Mouse (Mus musculus) limb, embryonic 12.5 days (tissue): ENCODE data around the gene Glis1. TPM values are rescaled to one million over a fixed set of nuclear protein-coding genes. Genes with fewer than 3 reads are reported as not detected.

Experiments used
- ATAC-seq: fragments of 200-750 bp; cut with Nextera tagmentation; 2 replicates; pipeline ENCODE4 v1.8.0; 2017; ENCODE audit warnings: low read depth, moderate TSS enrichment; ENCODE audit not compliant: insufficient number of reproducible peaks, insufficient read depth, low FRiP score, low TSS enrichment
- H3K27ac ChIP-seq: fragments of 300-500 bp; sonication (generic); 2 replicates; pipeline ENCODE4 v1.5.1; 2016; ENCODE audit warnings: mild to moderate bottlenecking, moderate library complexity
- H3K27me3 ChIP-seq: fragments of 300-500 bp; sonication (generic); 2 replicates; pipeline ENCODE4 v1.6.1; 2016; ENCODE audit warnings: mild to moderate bottlenecking, moderate library complexity
- H3K36me3 ChIP-seq: fragments of 300-500 bp; sonication (generic); 2 replicates; pipeline ENCODE4 v1.6.1; 2016; ENCODE audit warnings: mild to moderate bottlenecking, moderate library complexity
- H3K4me1 ChIP-seq: fragments of 300-500 bp; sonication (generic); replicated peaks from 2 replicates; pipeline ENCODE4 v1.6.1; 2016
- H3K4me2 ChIP-seq: fragments of 300-500 bp; sonication (generic); 2 replicates; pipeline ENCODE4 v1.6.1; 2016; ENCODE audit warnings: mild to moderate bottlenecking, moderate library complexity
- H3K4me3 ChIP-seq: fragments of 300-500 bp; sonication (generic); replicated peaks from 2 replicates; pipeline ENCODE4 v1.5.1; 2016; ENCODE audit warnings: mild to moderate bottlenecking
- H3K9ac ChIP-seq: fragments of 300-500 bp; sonication (generic); replicated peaks from 2 replicates; pipeline ENCODE4 v1.6.1; 2016; ENCODE audit warnings: mild to moderate bottlenecking, moderate library complexity
- H3K9me3 ChIP-seq: fragments of 300-500 bp; sonication (generic); 2 replicates; pipeline ENCODE4 v1.6.1; 2016; ENCODE audit warnings: mild to moderate bottlenecking, moderate library complexity
- WGBS: fragments of 180-500 bp; shearing (Covaris S2); methylation state at CpG from one replicate; pipeline ENCODE4 v1.1.7; 2016; 5-methylcytosine and 5-hydroxymethylcytosine counted together
- polyA plus RNA-seq: library from polyadenylated mRNA; unstranded; fragments of >200 nt; fragmentation: Nextera tagmentation; extraction: Ambion mirVana; gene quantifications from 2 replicates; pipeline ENCODE4 v1.2.1, GENCODE M21; 2016

Gene Glis1
- polyA plus RNA-seq, 1 experiment from 2014 or later = 12.0 TPM

DNA sequence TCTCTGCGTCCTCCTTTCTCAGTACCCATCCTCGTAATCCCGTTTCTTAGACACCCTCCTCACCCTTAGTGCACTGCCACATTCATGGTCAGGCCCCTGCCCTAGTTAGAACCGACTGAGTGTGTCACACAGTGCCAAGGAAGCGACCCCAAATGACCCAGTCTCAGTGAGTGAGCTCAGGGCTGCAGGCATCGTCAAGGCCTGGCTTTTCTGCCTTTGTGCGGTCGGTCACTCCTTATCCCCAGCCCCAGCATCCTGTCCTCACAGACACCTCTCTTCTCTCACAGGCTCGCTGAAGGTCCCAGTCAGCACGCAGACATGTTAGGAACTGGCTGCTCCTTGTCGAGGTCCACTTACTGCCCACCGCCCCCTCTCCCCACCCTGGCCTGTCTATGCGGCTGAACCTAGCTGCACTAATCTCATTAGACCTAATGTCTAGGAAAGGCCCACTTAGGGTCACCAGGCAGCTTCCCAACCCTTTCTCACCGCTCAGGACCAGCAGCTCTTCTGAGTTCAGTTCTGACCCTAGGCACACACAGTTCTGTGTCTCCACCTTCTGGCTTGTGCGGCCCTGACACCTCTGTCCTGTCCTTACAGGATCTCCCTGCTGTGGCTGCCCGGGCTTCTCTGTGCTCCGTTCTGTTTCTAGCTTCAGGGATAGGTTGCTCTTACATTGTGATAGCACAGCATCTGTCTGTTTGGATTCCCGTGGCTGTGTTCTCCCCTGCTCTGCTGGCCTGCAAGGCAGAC is 18.1 kb downstream of the Glis1 start:
- H3K4me2 ChIP-seq = no peak overlapping the region
- no peaks in the 10 kb centered on the region for H3K9me3 ChIP-seq
- peaks cover 30% of the 10 kb centered on the region for H3K27me3 ChIP-seq
- peaks cover 50% of the 10 kb centered on the region for H3K4me1 ChIP-seq
- H3K36me3 ChIP-seq = no peaks in the 10 kb centered on the region
- no peak overlapping the region for H3K9ac ChIP-seq
- 67% methylated on average over 18 of the region's 18 CpGs for WGBS
- ATAC-seq = no peak
- no peak overlapping the region for H3K27ac ChIP-seq
- H3K4me3 ChIP-seq = no peak overlapping the region

GRCm38 (mm10) chr4:107453141-107453984 is 19.0 kb downstream of the Glis1 start:
- Histone ChIP-seq H3K4me1 (peaks cover 54% of the 10 kb centered on the region), H3K27ac (no peak overlapping the region)

DNA sequence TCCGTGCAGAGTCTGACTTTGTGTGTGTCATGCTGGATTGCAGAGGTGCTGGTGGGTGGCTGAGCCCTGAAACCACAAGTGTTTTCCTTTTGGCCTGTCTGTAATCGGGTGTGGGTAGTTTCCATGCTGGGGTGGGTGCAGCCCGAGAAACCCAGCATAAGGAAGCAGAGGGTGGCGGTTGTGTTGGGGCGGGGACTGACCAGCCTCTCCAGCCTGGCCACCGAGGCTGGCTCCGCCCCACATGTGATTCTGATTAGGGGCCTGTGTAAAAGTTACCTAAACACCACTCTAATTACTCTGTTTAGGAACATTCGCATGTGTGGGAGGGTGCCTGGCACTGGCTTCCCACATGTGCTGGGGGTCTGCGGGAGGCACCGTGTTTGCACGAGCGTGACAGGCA is 23.2 kb downstream of the Glis1 start:
- 0 out of 2 replicates have a peak overlapping the region, but pooled peaks have one; percentile 23 for H3K9ac ChIP-seq
- H3K4me3 ChIP-seq = peak overlapping the region; percentile 23
- ATAC-seq = peak; percentile 81
- no peaks in the 10 kb centered on the region for H3K9me3 ChIP-seq
- peaks cover 67% of the 10 kb centered on the region for H3K4me1 ChIP-seq
- WGBS = 11% methylated on average over 12 of the region's 12 CpGs
- peaks cover 16% of the 10 kb centered on the region; the same call in 1 of the 2 replicates for H3K27me3 ChIP-seq
- H3K27ac ChIP-seq = peak overlapping the region; percentile 78
- H3K4me2 ChIP-seq = peak overlapping the region; percentile 55
- H3K36me3 ChIP-seq = no peaks in the 10 kb centered on the region

More at GRCm38 (mm10) chr4:107453141-107453984, 19.0 kb downstream of the Glis1 start:
- no peak overlapping the region for H3K9ac ChIP-seq
- 0 out of 2 replicates have a peak, but pooled peaks have one; percentile 17 for ATAC-seq
- WGBS = 65% methylated on average over 16 of the region's 16 CpGs
- H3K9me3 ChIP-seq = no peaks in the 10 kb centered on the region
- peaks cover 25% of the 10 kb centered on the region for H3K27me3 ChIP-seq
- no peaks in the 10 kb centered on the region for H3K36me3 ChIP-seq
- H3K4me3 ChIP-seq = no peak overlapping the region
- no peak overlapping the region for H3K4me2 ChIP-seq

DNA sequence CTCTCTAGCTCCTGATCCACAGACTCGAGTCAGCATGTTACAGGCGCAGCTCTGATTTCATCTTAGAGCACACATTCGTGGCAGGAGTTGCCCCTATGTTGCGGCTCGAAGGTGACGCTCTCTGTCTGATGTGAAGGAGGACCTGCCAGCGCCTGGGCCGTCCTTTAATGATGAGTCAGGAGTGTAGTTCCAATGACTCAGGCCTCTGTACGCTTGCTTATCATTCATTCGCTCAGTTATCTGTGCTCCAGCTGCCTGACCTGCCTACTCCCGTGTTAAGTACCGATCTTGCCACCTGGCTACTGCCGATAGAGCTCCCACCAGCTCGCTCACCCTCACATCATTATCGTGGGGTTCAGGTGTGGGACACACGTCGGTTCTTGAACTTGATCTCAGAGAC is 24.5 kb downstream of the Glis1 start:
- Histone ChIP-seq H3K4me1 (peaks cover 62% of the 10 kb centered on the region), H3K4me3 (no peak overlapping the region), H3K9me3 (no peaks in the 10 kb centered on the region), H3K36me3 (no peaks in the 10 kb centered on the region), H3K9ac (no peak overlapping the region), H3K4me2 (no peak overlapping the region), H3K27me3 (peaks cover 17% of the 10 kb centered on the region), H3K27ac (peak overlapping the region; percentile 78; the same call in 1 of the 2 replicates)
- WGBS = 77% methylated on average over 17 of the region's 17 CpGs
- no peak for ATAC-seq

- no peak overlapping the region for H3K9ac ChIP-seq
- H3K9me3 ChIP-seq = no peaks in the 10 kb centered on the region
- H3K36me3 ChIP-seq = no peaks in the 10 kb centered on the region
- no peak overlapping the region for H3K4me2 ChIP-seq
- no peak overlapping the region for H3K4me3 ChIP-seq
- peaks cover 22% of the 10 kb centered on the region for H3K27me3 ChIP-seq
- no peak overlapping the region for H3K27ac ChIP-seq
- 79% methylated on average over 2 of the region's 2 CpGs for WGBS
- ATAC-seq = no peak
- peaks cover 67% of the 10 kb centered on the region for H3K4me1 ChIP-seq
Observed at GRCm38 (mm10) chr4:107459461-107459860, 25.1 kb downstream of the Glis1 start.

GRCm38 (mm10) chr4:107460468-107460867 is 26.1 kb downstream of the Glis1 start:
- Histone ChIP-seq H3K27me3 (peaks cover 32% of the 10 kb centered on the region), H3K4me1 (peaks cover 73% of the 10 kb centered on the region), H3K9ac (no peak overlapping the region), H3K9me3 (no peaks in the 10 kb centered on the region), H3K4me3 (no peak overlapping the region), H3K4me2 (no peak overlapping the region; the same call in 1 of the 2 replicates), H3K27ac (peak overlapping the region; percentile 41), H3K36me3 (no peaks in the 10 kb centered on the region)
- no peak for ATAC-seq
- 13% methylated on average over 11 of the region's 11 CpGs for WGBS

GRCm38 (mm10) chr4:107467831-107468230 is 33.4 kb downstream of the Glis1 start:
- Histone ChIP-seq H3K4me3 (no peak overlapping the region), H3K36me3 (no peaks in the 10 kb centered on the region), H3K27ac (no peak overlapping the region), H3K9me3 (no peaks in the 10 kb centered on the region), H3K9ac (no peak overlapping the region), H3K4me1 (peaks cover 62% of the 10 kb centered on the region), H3K27me3 (peaks cover 82% of the 10 kb centered on the region), H3K4me2 (no peak overlapping the region)
- no peak for ATAC-seq
- 73% methylated on average over 7 of the region's 7 CpGs for WGBS

- no peak overlapping the region for H3K9ac ChIP-seq
- no peaks in the 10 kb centered on the region for H3K9me3 ChIP-seq
- H3K27me3 ChIP-seq = peaks cover 84% of the 10 kb centered on the region
- ATAC-seq = no peak
- 42% methylated on average over 13 of the region's 13 CpGs for whole genome bisulfite sequencing
- no peak overlapping the region for H3K27ac ChIP-seq
- no peak overlapping the region for H3K4me2 ChIP-seq
- H3K4me1 ChIP-seq = peaks cover 62% of the 10 kb centered on the region
- H3K36me3 ChIP-seq = no peaks in the 10 kb centered on the region
- H3K4me3 ChIP-seq = no peak overlapping the region
Observed at GRCm38 (mm10) chr4:107468264-107468663, 33.9 kb downstream of the Glis1 start.

GRCm38 (mm10) chr4:107468768-107469167 is 34.4 kb downstream of the Glis1 start:
- WGBS = 69% methylated on average over 11 of the region's 11 CpGs
- no peak overlapping the region for H3K4me2 ChIP-seq
- H3K27me3 ChIP-seq = peaks cover 89% of the 10 kb centered on the region
- H3K9me3 ChIP-seq = no peaks in the 10 kb centered on the region
- H3K4me1 ChIP-seq = peaks cover 58% of the 10 kb centered on the region
- H3K36me3 ChIP-seq = no peaks in the 10 kb centered on the region
- ATAC-seq = no peak
- H3K4me3 ChIP-seq = no peak overlapping the region
- no peak overlapping the region for H3K27ac ChIP-seq
- no peak overlapping the region for H3K9ac ChIP-seq

DNA sequence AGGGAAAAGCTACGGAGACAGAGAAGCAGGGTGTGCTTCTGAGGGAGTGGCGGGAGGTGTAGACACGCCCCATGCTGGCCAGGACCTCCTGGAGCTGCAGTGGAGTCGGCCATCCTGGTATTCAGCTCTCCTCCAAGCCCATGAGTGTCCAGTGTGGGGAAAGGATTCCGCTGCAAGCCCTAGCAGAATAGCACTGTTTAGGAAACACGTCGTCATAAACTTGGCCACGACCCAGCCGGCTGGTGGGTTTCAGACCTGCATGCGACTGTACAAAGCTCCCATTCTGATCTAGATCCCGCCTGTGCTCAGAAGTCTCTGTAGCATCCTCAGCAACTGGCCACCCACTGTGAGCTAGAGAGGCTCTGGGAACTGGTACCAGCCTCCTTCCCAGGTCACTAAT is 41.9 kb downstream of the Glis1 start:
- H3K4me3 ChIP-seq = no peak overlapping the region
- no peak overlapping the region for H3K27ac ChIP-seq
- H3K9me3 ChIP-seq = no peaks in the 10 kb centered on the region
- no peaks in the 10 kb centered on the region for H3K36me3 ChIP-seq
- H3K4me1 ChIP-seq = peaks cover 34% of the 10 kb centered on the region
- WGBS = 51% methylated on average over 11 of the region's 11 CpGs
- no peak overlapping the region for H3K4me2 ChIP-seq
- H3K9ac ChIP-seq = no peak overlapping the region
- ATAC-seq = no peak
- peaks cover 64% of the 10 kb centered on the region for H3K27me3 ChIP-seq

- Histone ChIP-seq H3K9me3 (peaks cover 5% of the 10 kb centered on the region; the same call in 1 of the 2 replicates), H3K9ac (no peak overlapping the region), H3K27me3 (peaks cover 38% of the 10 kb centered on the region), H3K4me1 (peaks cover 26% of the 10 kb centered on the region), H3K4me2 (no peak overlapping the region), H3K27ac (no peak overlapping the region), H3K36me3 (no peaks in the 10 kb centered on the region), H3K4me3 (no peak overlapping the region)
- WGBS = 72% methylated on average over 5 of the region's 5 CpGs
- ATAC-seq = no peak
Observed at GRCm38 (mm10) chr4:107479015-107479414, 44.6 kb downstream of the Glis1 start.
